Mouse (Mus musculus) CH12.LX (cell line): ENCODE results near the gene Pml. TPM values are rescaled to one million over a fixed set of nuclear protein-coding genes. Genes with fewer than 3 reads are reported as not detected.
A peak's percentile ranks its signal among the peaks of the same experiment; 100 is the strongest.

Experiments used
- DNase-seq: peaks from one replicate; pipeline ENCODE4 v3.0.0-alpha.2; 2013; ENCODE audit errors: extremely low read depth
- H3K27ac ChIP-seq: 2 replicates; pipeline ENCODE4 v1.5.1; 2012; ENCODE audit warnings: low read depth, mild to moderate bottlenecking, control low read depth, moderate library complexity; ENCODE audit not compliant: insufficient read depth
- H3K27me3 ChIP-seq: replicated peaks from 2 replicates; pipeline ENCODE3; 2012; ENCODE audit warnings: inconsistent platforms
- H3K36me3 ChIP-seq, 2 experiments: replicated peaks in 1 of 2; 2 replicates each; pipeline versions ENCODE3 to v1.6.1; 2012; ENCODE audit warnings: inconsistent platforms in 1 of 2, low read length in 1 of 2, mild to moderate bottlenecking in 1 of 2, mixed read lengths in 1 of 2, moderate library complexity in 1 of 2; ENCODE audit not compliant: control insufficient read depth in 1 of 2, insufficient read depth in 1 of 2
- H3K4me1 ChIP-seq, 2 experiments: 2 replicates each; pipeline ENCODE4 v1.6.1; 2012; ENCODE audit warnings: inconsistent platforms in 1 of 2, moderate library complexity in 1 of 2; ENCODE audit not compliant: insufficient read depth in 2 of 2, control insufficient read depth in 1 of 2
- H3K4me2 ChIP-seq: 2 replicates; pipeline ENCODE4 v1.6.1; 2012; ENCODE audit warnings: low read depth, mild to moderate bottlenecking, control low read depth; ENCODE audit not compliant: poor library complexity, insufficient read depth, severe bottlenecking
- H3K4me3 ChIP-seq, 3 experiments: fragments of 150-350 bp in 1 of 3; sonication (generic) in 1 of 3; replicated peaks in 1 of 3; 2 replicates each; pipeline versions ENCODE3 to v1.5.1; 2011 to 2012; ENCODE audit warnings: low read depth in 2 of 3, low read length in 2 of 3, mild to moderate bottlenecking in 2 of 3, moderate library complexity in 2 of 3, control low read depth in 1 of 3, improper control_type of control experiment in 1 of 3, inconsistent platforms in 1 of 3, mixed read lengths in 1 of 3; ENCODE audit not compliant: poor library complexity in 1 of 3
- H3K79me2 ChIP-seq: replicated peaks from 2 replicates; pipeline ENCODE4 v1.6.1; 2012; ENCODE audit warnings: mild to moderate bottlenecking, moderate library complexity; ENCODE audit not compliant: control insufficient read depth, poor library complexity, insufficient read depth, severe bottlenecking; ENCODE audit errors: extremely low read depth
- H3K9ac ChIP-seq: 2 replicates; pipeline ENCODE4 v1.6.1; 2012; ENCODE audit warnings: low read depth, mild to moderate bottlenecking, control low read depth, moderate library complexity; ENCODE audit not compliant: insufficient read depth
- H3K9me3 ChIP-seq: replicated peaks from 2 replicates; pipeline ENCODE3; 2012; ENCODE audit warnings: low read length, inconsistent platforms, mixed read lengths
- BHLHE40 ChIP-seq: IDR thresholded peaks from 2 replicates; pipeline ENCODE4 v1.6.1; 2011; ENCODE audit warnings: mild to moderate bottlenecking, low read depth, low read length, improper control_type of control experiment
- CHD2 ChIP-seq: IDR thresholded peaks from 2 replicates; pipeline ENCODE4 v1.6.1; 2011; ENCODE audit warnings: low read length, improper control_type of control experiment
- E2F4 ChIP-seq: IDR thresholded peaks from 2 replicates; pipeline ENCODE4 v1.6.1; 2011; ENCODE audit warnings: low read depth, low read length, improper control_type of control experiment; ENCODE audit not compliant: insufficient replicate concordance
- ELF1 ChIP-seq: IDR thresholded peaks from 2 replicates; pipeline ENCODE4 v1.6.1; 2014; ENCODE audit warnings: low read depth, mild to moderate bottlenecking, inconsistent platforms, low read length, improper control_type of control experiment
- EP300 ChIP-seq: IDR thresholded peaks from 2 replicates; pipeline ENCODE4 v1.6.1; 2011; ENCODE audit warnings: low read length, improper control_type of control experiment
- ETS1 ChIP-seq: conservative IDR thresholded peaks from 2 replicates; pipeline ENCODE4 v1.6.1; 2012; ENCODE audit warnings: low read depth, mild to moderate bottlenecking, inconsistent platforms, low read length, improper control_type of control experiment, moderate library complexity
- IRF4 ChIP-seq: IDR thresholded peaks from 2 replicates; pipeline ENCODE4 v1.6.1; 2014; ENCODE audit warnings: low read depth, mild to moderate bottlenecking, inconsistent platforms, low read length, improper control_type of control experiment
- JUN ChIP-seq: IDR thresholded peaks from 2 replicates; pipeline ENCODE4 v1.6.1; 2011; ENCODE audit warnings: low read depth, mild to moderate bottlenecking, low read length, improper control_type of control experiment, moderate library complexity; ENCODE audit not compliant: insufficient read depth
- MAZ ChIP-seq: IDR thresholded peaks from 2 replicates; pipeline ENCODE4 v1.6.1; 2012; ENCODE audit warnings: low read depth, mild to moderate bottlenecking, inconsistent platforms, low read length, improper control_type of control experiment, moderate library complexity
- MXI1 ChIP-seq: IDR thresholded peaks from 2 replicates; pipeline ENCODE4 v1.6.1; 2011; ENCODE audit warnings: mild to moderate bottlenecking, low read depth, low read length, improper control_type of control experiment
- MYC ChIP-seq: IDR thresholded peaks from 2 replicates; pipeline ENCODE4 v1.6.1; 2011; ENCODE audit warnings: low read depth, mild to moderate bottlenecking, improper control_type of control experiment, low read length
- NELFE ChIP-seq: IDR thresholded peaks from 2 replicates; pipeline ENCODE4 v1.6.1; 2011; ENCODE audit warnings: low read depth, low read length, improper control_type of control experiment
- NRF1 ChIP-seq: IDR thresholded peaks from 2 replicates; pipeline ENCODE4 v1.6.1; 2014; ENCODE audit warnings: low read depth, mild to moderate bottlenecking, inconsistent platforms, low read length, improper control_type of control experiment, moderate library complexity
- PAX5 ChIP-seq: IDR thresholded peaks from 2 replicates; pipeline ENCODE4 v1.6.1; 2012; ENCODE audit warnings: low read length, inconsistent platforms, mixed read lengths
- POLR2A ChIP-seq: IDR thresholded peaks from 2 replicates; pipeline ENCODE4 v1.6.1; 2011; ENCODE audit warnings: low read depth, mild to moderate bottlenecking, improper control_type of control experiment, low read length
- POLR2AphosphoS2 ChIP-seq: IDR thresholded peaks from 2 replicates; pipeline ENCODE4 v1.6.1; 2011; ENCODE audit warnings: low read depth, low read length, improper control_type of control experiment
- SIN3A ChIP-seq: IDR thresholded peaks from 2 replicates; pipeline ENCODE4 v1.6.1; 2012; ENCODE audit warnings: low read length, improper control_type of control experiment, inconsistent platforms
- SMC3 ChIP-seq: IDR thresholded peaks from 2 replicates; pipeline ENCODE4 v1.6.1; 2011; ENCODE audit warnings: low read depth, low read length, improper control_type of control experiment
- TBP ChIP-seq: conservative IDR thresholded peaks from 2 replicates; pipeline ENCODE4 v1.6.1; 2011; ENCODE audit warnings: low read depth, low read length, improper control_type of control experiment
- TCF12 ChIP-seq: IDR thresholded peaks from 2 replicates; pipeline ENCODE4 v1.6.1; 2014; ENCODE audit warnings: low read depth, mild to moderate bottlenecking, inconsistent platforms, low read length, improper control_type of control experiment
- UBTF ChIP-seq: IDR thresholded peaks from 2 replicates; pipeline ENCODE4 v1.6.1; 2012; ENCODE audit warnings: low read depth, mild to moderate bottlenecking, inconsistent platforms, low read length, improper control_type of control experiment, moderate library complexity
- USF1 ChIP-seq: IDR thresholded peaks from 2 replicates; pipeline ENCODE4 v1.6.1; 2014; ENCODE audit warnings: low read depth, mild to moderate bottlenecking, inconsistent platforms, low read length, improper control_type of control experiment
- ZKSCAN1 ChIP-seq: IDR thresholded peaks from 2 replicates; pipeline ENCODE4 v1.6.1; 2012; ENCODE audit warnings: low read depth, inconsistent platforms, low read length, improper control_type of control experiment, borderline replicate concordance
- ZNF384 ChIP-seq: IDR thresholded peaks from 2 replicates; pipeline ENCODE4 v1.6.1; 2012; ENCODE audit warnings: low read depth, low read length, improper control_type of control experiment, inconsistent platforms
- dilution Hi-C: fragments of 300-500 bp; cut with MboI; formaldehyde crosslinking; loops from 2 replicates; pipeline ENCODE4 v1.14.3; 2020; ENCODE audit warnings: low sequenced_read_pairs; ENCODE audit not compliant: extremely low pct_unique_long_range_greater_than_20kb, extremely low pct_ligation_motif_present
- in situ Hi-C: fragments of 300-500 bp; cut with MboI; formaldehyde crosslinking; loops from 3 replicates; pipeline ENCODE4 v1.14.3; 2019; ENCODE audit warnings: low sequenced_read_pairs, low pct_ligation_motif_present, low pct_unique_long_range_greater_than_20kb, mixed read lengths
- polyA plus RNA-seq: library from polyadenylated mRNA; unstranded; fragments of >175 nt; gene quantifications from 2 replicates; pipeline ENCODE4 v1.2.1, GENCODE M21; 2012; ENCODE audit warnings: low read depth; ENCODE audit not compliant: insufficient read length
- total RNA-seq, 2 experiments: library from RNA; depleted of rRNA; stranded (reverse); fragments of 300-350 nt in 1 of 2; fragments of >200 nt in 1 of 2; gene quantifications; 2 replicates each; pipeline ENCODE4 v1.2.3; 2012 to 2014

Pml gene
- total and polyA plus RNA-seq, 3 experiments = 8.3 to 56.9 (median 21.2) TPM

DNA sequence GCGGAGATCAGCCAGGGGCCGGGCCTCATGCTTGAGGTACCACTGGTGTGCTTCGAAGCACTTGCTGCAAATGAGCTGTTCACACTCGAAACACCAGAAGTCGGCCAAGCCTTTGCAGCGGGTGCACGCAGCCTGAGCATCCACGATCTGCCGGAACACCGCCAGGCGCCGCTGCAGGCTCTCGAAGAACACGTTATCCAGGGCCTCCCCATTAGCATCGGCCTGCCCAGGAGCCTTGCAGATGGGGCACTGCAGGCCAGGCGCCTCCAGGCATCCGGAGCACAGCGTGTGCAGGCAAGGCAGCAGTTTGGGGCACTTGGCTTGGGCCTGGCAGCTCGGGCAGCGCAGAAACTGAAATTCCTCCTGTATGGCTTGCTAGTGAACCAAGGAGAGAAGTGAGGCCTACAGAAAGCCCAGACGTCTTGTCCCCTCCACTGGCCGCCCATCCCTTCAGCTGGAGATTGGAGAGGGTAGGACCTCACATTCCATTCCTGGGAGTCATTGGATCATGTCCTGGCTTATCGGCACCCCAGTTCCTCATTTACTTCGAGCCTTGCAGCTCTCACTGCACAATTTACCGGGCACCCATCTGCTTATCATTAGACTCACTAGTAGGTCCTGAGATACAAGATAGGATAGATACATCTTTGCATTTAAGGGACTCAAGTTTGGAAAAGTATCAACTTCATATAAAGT lies 2.4 kb downstream of the Pml start (continued):
- TF ChIP-seq NRF1 (no peak), CHD2 (no peak), USF1 (no peak), MXI1 (peak; percentile 71; the same call in 1 of the 2 replicates), ELF1 (peak; percentile 36; the same call in 1 of the 2 replicates), NELFE (no peak; the same call in 1 of the 2 replicates), UBTF (peak; percentile 84), JUN (no peak), TBP (no peak), IRF4 (no peak)

DNA sequence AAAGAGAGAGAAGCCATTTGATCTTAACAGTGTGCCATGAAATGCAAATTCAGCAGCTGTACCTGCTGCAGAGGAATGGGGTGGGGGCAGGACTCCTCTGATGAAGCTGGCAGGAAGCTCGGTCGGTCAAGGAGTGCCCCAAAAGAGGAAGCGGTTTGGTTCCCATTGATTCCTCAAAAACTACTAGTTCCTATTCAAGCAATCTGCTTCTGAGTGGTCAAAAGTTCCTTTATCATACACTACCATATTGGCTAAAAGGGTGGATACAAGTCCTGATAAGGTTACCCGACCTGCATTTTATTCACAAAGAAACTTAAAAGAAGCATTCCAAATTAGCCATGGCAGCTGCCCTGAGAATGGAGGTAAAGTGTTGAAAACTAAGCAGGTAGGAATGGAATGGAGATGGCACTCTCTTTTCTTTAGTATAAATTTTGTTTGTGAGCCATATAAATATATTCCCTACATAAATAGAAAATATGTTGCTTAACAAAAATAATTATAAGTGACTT lies 3.4 kb downstream of the Pml start:
- peaks cover 14 to 60% of the 10 kb centered on the region in 2 experiments for H3K4me1 ChIP-seq
- H3K27ac ChIP-seq = no peak overlapping the region
- no peaks in the 10 kb centered on the region for H3K27me3 ChIP-seq
- dilution Hi-C loops (no loop called here), in situ Hi-C loops (loop anchor here (5.0 kb wide), 1 partner anchor 36 kb away; no protein-coding TSS in a partner anchor)
- no peaks in the 10 kb centered on the region for H3K9me3 ChIP-seq
- DNase-seq = peak; percentile 77
- peaks cover 55% of the 10 kb centered on the region for H3K79me2 ChIP-seq
- peak; percentile 53 for TF ChIP-seq TCF12
- no peak for TF ChIP-seq PAX5
- TF ChIP-seq BHLHE40 = 0 out of 2 replicates have a peak, but pooled peaks have one; percentile 36
- no peak for TF ChIP-seq ZKSCAN1
- peak; percentile 41; the same call in 1 of the 2 replicates for TF ChIP-seq ELF1
- peak; percentile 56 for TF ChIP-seq MXI1
- peak; percentile 74 for TF ChIP-seq IRF4
- TF ChIP-seq POLR2AphosphoS2 = 0 out of 2 replicates have a peak, but pooled peaks have one; percentile 15
- TF ChIP-seq E2F4 = 0 out of 2 replicates have a peak, but pooled peaks have one; percentile 62
- TF ChIP-seq ZNF384 = peak; percentile 11; the same call in 1 of the 2 replicates
- TF ChIP-seq EP300 = peak; percentile 83
- TF ChIP-seq ETS1 = peak; percentile 75
- TF ChIP-seq MAZ = peak; percentile 91
- TF ChIP-seq JUN = peak; percentile 10; the same call in 1 of the 2 replicates
- peak; percentile 58; the same call in 1 of the 2 replicates for TF ChIP-seq CHD2
- TF ChIP-seq SIN3A = peak; percentile 53; the same call in 1 of the 2 replicates
- peak; percentile 24; the same call in 1 of the 2 replicates for TF ChIP-seq NELFE
- no peak for TF ChIP-seq USF1
- TF ChIP-seq POLR2A = no peak
- TF ChIP-seq SMC3 = no peak; the same call in 1 of the 2 replicates
- 0 out of 2 replicates have a peak, but pooled peaks have one; percentile 19 for TF ChIP-seq MYC
- peak overlapping the region in 2 of 3 experiments; percentile 27 to 89 for H3K4me3 ChIP-seq
- H3K36me3 ChIP-seq = peaks cover 12 to 37% of the 10 kb centered on the region in 2 experiments
- H3K9ac ChIP-seq = peak overlapping the region; percentile 54; the same call in 1 of the 2 replicates
- peak overlapping the region; percentile 87 for H3K4me2 ChIP-seq
